Mouse (Mus musculus) urinary bladder, postnatal 25 days (tissue): ENCODE data around the gene Rnd2.
"Not testable (repeated sequence)": the region's sequence is repeated elsewhere in the genome, so short reads cannot be mapped to it uniquely, and the experiment has no call there.

Experiments used
- DNase-seq: peaks from one replicate; pipeline ENCODE4 v3.0.0; 2022; ENCODE audit warnings: low spot score

Gene Rnd2

GRCm38 (mm10) chr11:101468731-101469130, 3.9 kb downstream of the Rnd2 start:
- DNase-seq = no peak

- no peak for DNase-seq
These were observed 4.4 kb downstream of the Rnd2 start for GRCm38 (mm10) chr11:101469155-101469554.

GRCm38 (mm10) chr11:101470206-101470605, 5.4 kb downstream of the Rnd2 start:
- no peak for DNase-seq

- no peak for DNase-seq
These were observed 7.1 kb downstream of the Rnd2 start for GRCm38 (mm10) chr11:101471926-101472325.

- DNase-seq = no peak
These were observed 7.5 kb downstream of the Rnd2 start for GRCm38 (mm10) chr11:101472336-101472735.

GRCm38 (mm10) chr11:101473686-101474085, 8.9 kb downstream of the Rnd2 start:
- not testable (repeated sequence) for DNase-seq

- DNase-seq = no peak
These were observed 9.5 kb downstream of the Rnd2 start for GRCm38 (mm10) chr11:101474298-101474697.

- DNase-seq = not testable (repeated sequence)
These were observed 11.6 kb downstream of the Rnd2 start for GRCm38 (mm10) chr11:101476361-101476760.

- no peak for DNase-seq
These were observed 12.4 kb downstream of the Rnd2 start for GRCm38 (mm10) chr11:101477194-101477551.

GRCm38 (mm10) chr11:101477552-101478211, 12.9 kb downstream of the Rnd2 start:
- no peak for DNase-seq

- DNase-seq = no peak
These were observed 14.4 kb downstream of the Rnd2 start for GRCm38 (mm10) chr11:101479171-101479635.

GRCm38 (mm10) chr11:101480912-101481311, 16.1 kb downstream of the Rnd2 start:
- no peak for DNase-seq

GRCm38 (mm10) chr11:101483804-101484203, 19.0 kb downstream of the Rnd2 start:
- DNase-seq = no peak

- no peak for DNase-seq
These were observed 19.4 kb downstream of the Rnd2 start for GRCm38 (mm10) chr11:101484245-101484644.

- DNase-seq = no peak
These were observed 20.0 kb downstream of the Rnd2 start for GRCm38 (mm10) chr11:101484814-101485213.

- no peak for DNase-seq
These were observed 20.8 kb downstream of the Rnd2 start for GRCm38 (mm10) chr11:101485509-101486028.

GRCm38 (mm10) chr11:101486126-101486525, 21.3 kb downstream of the Rnd2 start:
- no peak for DNase-seq

GRCm38 (mm10) chr11:101506269-101506780, 41.5 kb downstream of the Rnd2 start:
- DNase-seq = no peak

GRCm38 (mm10) chr11:101507090-101507489, 42.3 kb downstream of the Rnd2 start:
- DNase-seq = no peak

GRCm38 (mm10) chr11:101518937-101519336, 54.1 kb downstream of the Rnd2 start:
- no peak for DNase-seq

GRCm38 (mm10) chr11:101519364-101519763, 54.6 kb downstream of the Rnd2 start:
- DNase-seq = no peak
